Mouse (Mus musculus): ENCODE measurements around the gene Epha2. TPM values are rescaled to one million over a fixed set of nuclear protein-coding genes. Genes with fewer than 3 reads are reported as not detected.

The Epha2 gene
- total RNA-seq, 1 experiment = 256 TPM

DNA sequence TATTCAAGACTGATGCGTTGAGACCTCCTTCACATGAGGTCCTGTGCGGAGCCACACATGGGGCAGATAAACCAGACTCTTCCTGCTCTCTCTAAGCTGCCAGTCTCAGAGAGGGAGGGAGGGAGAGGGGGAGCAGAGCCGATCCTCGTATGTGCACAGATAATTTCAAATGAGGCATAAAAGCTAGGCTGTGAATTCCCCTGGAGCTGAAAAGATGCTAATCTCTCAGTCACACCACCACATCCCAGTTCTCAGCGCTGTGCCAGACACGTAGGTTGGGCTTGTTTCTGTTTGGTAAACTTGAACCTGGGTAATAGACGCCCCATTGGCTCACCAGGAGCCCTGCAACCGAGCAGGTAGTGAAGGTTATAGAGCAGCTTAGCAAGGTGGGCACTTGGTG lies 12.4 kb downstream of the Epha2 start:
- no peak for DNase-seq (ENCODE audit: low read depth, low spot score)
- H3K4me1 ChIP-seq (ENCODE audit: control insufficient read depth in 2 of 2, insufficient read depth in 2 of 2, low read length in 2 of 2, poor library complexity in 1 of 2) = peaks cover 5 to 53% of the 10 kb centered on the region in 2 experiments
- H3K4me3 ChIP-seq (ENCODE audit: insufficient read depth in 1 of 2, low read depth in 1 of 2, low read length in 2 of 2, poor library complexity in 1 of 2, severe bottlenecking in 1 of 2) = peak overlapping the region in 1 of 2 experiments; percentile 20; a peak in 2 of 4 replicates
- H3K9me3 ChIP-seq (ENCODE audit: control insufficient read depth, insufficient read depth, low read depth, low read length) = no peaks in the 10 kb centered on the region
- H3K9ac ChIP-seq (ENCODE audit: insufficient read depth, low read depth, low read length, poor library complexity, severe bottlenecking) = 0 out of 2 replicates have a peak overlapping the region, but pooled peaks have one; percentile 7
- H3K27ac ChIP-seq (ENCODE audit: insufficient read depth, low read depth, low read length, poor library complexity, severe bottlenecking) = no peak overlapping the region
- no peak for TF ChIP-seq MAFK (IDR thresholded peaks at IDR 0.05; ENCODE audit: insufficient read depth, low read depth, low read length)
- TF ChIP-seq HCFC1 (IDR thresholded peaks at IDR 0.05; ENCODE audit: borderline replicate concordance, insufficient read depth, low read length) = no peak
- TF ChIP-seq ZC3H11A (IDR thresholded peaks at IDR 0.05; ENCODE audit: borderline replicate concordance, low read depth, low read length) = no peak
- TF ChIP-seq CHD2 (IDR thresholded peaks at IDR 0.05; ENCODE audit: low read depth, low read length) = no peak
- no peak for TF ChIP-seq ZNF384 (IDR thresholded peaks at IDR 0.05; ENCODE audit: low read depth, low read length)
- in situ Hi-C loops (cut with MboI; ENCODE audit: low sequenced_read_pairs in 2 of 2, unreplicated experiment in 2 of 2) = no loop called here
- H3K36me3 ChIP-seq (ENCODE audit: control insufficient read depth, insufficient read depth, low read length, poor library complexity, severe bottlenecking) = peaks cover 91% of the 10 kb centered on the region

DNA sequence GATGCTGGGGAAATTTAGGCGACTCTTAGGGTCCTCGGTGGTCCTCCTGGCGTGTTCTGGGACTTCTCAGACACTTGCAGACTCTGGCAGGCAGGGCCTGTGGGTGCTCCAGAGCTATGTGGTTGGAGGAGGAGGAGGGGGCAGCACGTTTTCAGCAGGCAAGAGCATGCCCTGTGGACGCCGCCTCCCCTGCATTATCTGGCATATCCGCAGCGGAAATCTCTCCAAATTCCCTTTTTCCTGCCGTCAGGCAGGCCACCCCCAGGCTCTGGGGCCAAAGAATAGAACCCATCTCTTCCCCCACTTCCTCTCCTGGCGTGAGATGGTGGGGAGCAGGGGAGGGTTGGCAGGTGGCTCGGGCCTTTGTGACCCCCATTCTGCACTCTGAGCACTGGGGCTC lies 12.9 kb downstream of the Epha2 start:
- Histone ChIP-seq H3K4me1 (ENCODE audit: control insufficient read depth in 2 of 2, insufficient read depth in 2 of 2, low read length in 2 of 2, poor library complexity in 1 of 2) (peaks cover 5 to 51% of the 10 kb centered on the region in 2 experiments), H3K9me3 (ENCODE audit: control insufficient read depth, insufficient read depth, low read depth, low read length) (no peaks in the 10 kb centered on the region), H3K27ac (ENCODE audit: insufficient read depth, low read depth, low read length, poor library complexity, severe bottlenecking) (peak overlapping the region; percentile 12; the same call in 1 of the 2 replicates), H3K4me3 (ENCODE audit: insufficient read depth in 1 of 2, low read depth in 1 of 2, low read length in 2 of 2, poor library complexity in 1 of 2, severe bottlenecking in 1 of 2) (peak overlapping the region in 1 of 2 experiments; percentile 20; a peak in 2 of 4 replicates), H3K9ac (ENCODE audit: insufficient read depth, low read depth, low read length, poor library complexity, severe bottlenecking) (peak overlapping the region; percentile 18; the same call in 1 of the 2 replicates), H3K36me3 (ENCODE audit: control insufficient read depth, insufficient read depth, low read length, poor library complexity, severe bottlenecking) (peaks cover 91% of the 10 kb centered on the region)
- in situ Hi-C loops (cut with MboI; ENCODE audit: low sequenced_read_pairs in 2 of 2, unreplicated experiment in 2 of 2) = no loop called here
- DNase-seq (ENCODE audit: low read depth, low spot score) = no peak
- TF ChIP-seq ZC3H11A (IDR thresholded peaks at IDR 0.05; ENCODE audit: borderline replicate concordance, low read depth, low read length) (no peak), ZNF384 (IDR thresholded peaks at IDR 0.05; ENCODE audit: low read depth, low read length) (no peak), MAFK (IDR thresholded peaks at IDR 0.05; ENCODE audit: insufficient read depth, low read depth, low read length) (no peak), HCFC1 (IDR thresholded peaks at IDR 0.05; ENCODE audit: borderline replicate concordance, insufficient read depth, low read length) (no peak), CHD2 (IDR thresholded peaks at IDR 0.05; ENCODE audit: low read depth, low read length) (no peak)

- TF ChIP-seq ZC3H11A (IDR thresholded peaks at IDR 0.05; ENCODE audit: borderline replicate concordance, low read depth, low read length) (no peak), HCFC1 (IDR thresholded peaks at IDR 0.05; ENCODE audit: borderline replicate concordance, insufficient read depth, low read length) (no peak)
- no peaks in the 10 kb centered on the region for H3K9me3 ChIP-seq (ENCODE audit: control insufficient read depth, insufficient read depth, low read depth, low read length)
- peak overlapping the region in 1 of 2 experiments; percentile 20; a peak in 1 of 4 replicates for H3K4me3 ChIP-seq (ENCODE audit: insufficient read depth in 1 of 2, low read depth in 1 of 2, low read length in 2 of 2, poor library complexity in 1 of 2, severe bottlenecking in 1 of 2)
- peaks cover 5 to 50% of the 10 kb centered on the region in 2 experiments for H3K4me1 ChIP-seq (ENCODE audit: control insufficient read depth in 2 of 2, insufficient read depth in 2 of 2, low read length in 2 of 2, poor library complexity in 1 of 2)
- no peak overlapping the region for H3K27ac ChIP-seq (ENCODE audit: insufficient read depth, low read depth, low read length, poor library complexity, severe bottlenecking)
- no peak for DNase-seq (ENCODE audit: low read depth, low spot score)
- no peak overlapping the region for H3K9ac ChIP-seq (ENCODE audit: insufficient read depth, low read depth, low read length, poor library complexity, severe bottlenecking)
- peaks cover 91% of the 10 kb centered on the region for H3K36me3 ChIP-seq (ENCODE audit: control insufficient read depth, insufficient read depth, low read length, poor library complexity, severe bottlenecking)
- in situ Hi-C loops (cut with MboI; ENCODE audit: low sequenced_read_pairs in 2 of 2, unreplicated experiment in 2 of 2) = no loop called here
Measured at GRCm38 (mm10) chr4:141314745-141315144, 13.7 kb downstream of the Epha2 start.

GRCm38 (mm10) chr4:141316023-141316422 lies 15.0 kb downstream of the Epha2 start:
- Histone ChIP-seq H3K27ac (ENCODE audit: insufficient read depth, low read depth, low read length, poor library complexity, severe bottlenecking) (no peak overlapping the region), H3K4me1 (ENCODE audit: control insufficient read depth in 2 of 2, insufficient read depth in 2 of 2, low read length in 2 of 2, poor library complexity in 1 of 2) (peaks cover 8 to 45% of the 10 kb centered on the region in 2 experiments), H3K9ac (ENCODE audit: insufficient read depth, low read depth, low read length, poor library complexity, severe bottlenecking) (no peak overlapping the region)

More at GRCm38 (mm10) chr4:141316023-141316422, 15.0 kb downstream of the Epha2 start:
- no peak for DNase-seq (ENCODE audit: low read depth, low spot score)
- TF ChIP-seq MAFK (IDR thresholded peaks at IDR 0.05; ENCODE audit: insufficient read depth, low read depth, low read length) (no peak), ZNF384 (IDR thresholded peaks at IDR 0.05; ENCODE audit: low read depth, low read length) (no peak), CHD2 (IDR thresholded peaks at IDR 0.05; ENCODE audit: low read depth, low read length) (no peak), ZC3H11A (IDR thresholded peaks at IDR 0.05; ENCODE audit: borderline replicate concordance, low read depth, low read length) (no peak)
- Histone ChIP-seq H3K4me3 (ENCODE audit: insufficient read depth in 1 of 2, low read depth in 1 of 2, low read length in 2 of 2, poor library complexity in 1 of 2, severe bottlenecking in 1 of 2) (no peak overlapping the region), H3K36me3 (ENCODE audit: control insufficient read depth, insufficient read depth, low read length, poor library complexity, severe bottlenecking) (peaks cover 88% of the 10 kb centered on the region), H3K9me3 (ENCODE audit: control insufficient read depth, insufficient read depth, low read depth, low read length) (no peaks in the 10 kb centered on the region)
- in situ Hi-C loops (cut with MboI; ENCODE audit: low sequenced_read_pairs in 2 of 2, unreplicated experiment in 2 of 2) = no loop called here
